23 mouse cellular contexts compared by ENCODE assay signal in the genomic region with DNA sequence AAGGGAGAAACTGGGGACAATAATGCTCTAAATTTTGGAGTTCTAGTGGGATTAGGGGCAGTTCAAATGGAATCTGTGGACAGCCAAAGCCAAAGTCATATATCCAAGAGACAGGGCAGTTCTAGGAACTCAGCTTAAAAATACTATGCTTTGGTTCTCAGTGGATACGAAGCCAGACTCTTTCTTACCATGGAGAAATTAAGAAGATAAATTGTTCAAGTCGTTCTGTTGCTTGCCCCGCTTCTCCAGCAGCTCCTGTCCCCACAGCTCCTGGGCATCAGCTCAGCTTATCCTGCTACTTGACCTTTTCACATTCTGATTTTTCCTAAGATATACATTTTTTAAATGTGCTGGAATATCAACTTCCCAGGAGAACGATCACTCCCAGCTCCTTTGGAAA.
"Had no signal": no experiment of that assay in that cellular context is flagged by ENCODE, and none has a peak within 500 bp of the region (broad histone marks: within the 10 kb centered on the region; RNA-seq: fewer than 3 reads in every experiment).

No protein-coding gene starts in this region.

- H3K9ac ChIP-seq: liver, embryonic 15.5 days; liver, postnatal 0 days; lung, embryonic 15.5 days; midbrain, embryonic 12.5 days; neural tube, embryonic 13.5 days; neural tube, embryonic 15.5 days had no signal

- ATAC-seq: liver, postnatal 0 days; lung, postnatal 0 days; midbrain, embryonic 16.5 days had no signal

- H3K4me3 ChIP-seq: liver, embryonic 15.5 days; lung, embryonic 15.5 days; midbrain, embryonic 10.5 days; midbrain, embryonic 12.5 days; myocyte; neural tube, embryonic 13.5 days; neural tube, embryonic 15.5 days had no signal

- H3K9me3 ChIP-seq: liver, embryonic 15.5 days; lung, embryonic 15.5 days; midbrain, embryonic 10.5 days; midbrain, embryonic 12.5 days; neural tube, embryonic 13.5 days; neural tube, embryonic 15.5 days had no signal

- DNase-seq: liver, postnatal 0 days; lung, adult 2 months; lung, postnatal 14 days; lung, postnatal 36 days; midbrain, embryonic 14.5 days; retina, postnatal 1 day; right cerebral cortex, adult 18-20 months; right cerebral cortex, postnatal 25 days; right cerebral cortex, postnatal 4 days; spleen, adult 18-20 months; thymus, adult 18-20 months; thymus, postnatal 25 days; thymus, postnatal 4 days had no signal

- H3K27ac ChIP-seq: liver, embryonic 15.5 days; lung, embryonic 15.5 days; macrophage; midbrain, embryonic 10.5 days; midbrain, embryonic 12.5 days; neural tube, embryonic 13.5 days; neural tube, embryonic 15.5 days had no signal

- H3K4me2 ChIP-seq: liver, embryonic 15.5 days; lung, embryonic 15.5 days; midbrain, embryonic 12.5 days; neural tube, embryonic 13.5 days; neural tube, embryonic 15.5 days had no signal

- H3K27me3 ChIP-seq: liver, embryonic 15.5 days; lung, embryonic 15.5 days; midbrain, embryonic 12.5 days; neural tube, embryonic 13.5 days; neural tube, embryonic 15.5 days had no signal

- H3K4me1 ChIP-seq: liver, embryonic 15.5 days; lung, embryonic 15.5 days; midbrain, embryonic 10.5 days had no signal

- H3K36me3 ChIP-seq: liver, embryonic 15.5 days; lung, embryonic 15.5 days; midbrain, embryonic 10.5 days; midbrain, embryonic 12.5 days; neural tube, embryonic 13.5 days; neural tube, embryonic 15.5 days had no signal
